Mouse (Mus musculus): Measurements from ENCODE around the gene Bmp8a. TPM values are rescaled to one million over a fixed set of nuclear protein-coding genes. Genes with fewer than 3 reads are reported as not detected.
"Not testable (repeated sequence)": the region's sequence is repeated elsewhere in the genome, so short reads cannot be mapped to it uniquely, and the experiment has no call there.

Bmp8a gene
- polyA plus RNA-seq, 1 experiment from 2014 or later = not detected

- no peak overlapping the region for H3K9ac ChIP-seq
- H3K4me3 ChIP-seq (replicated peaks) = no peak overlapping the region
- ATAC-seq (ENCODE audit: low FRiP score) = no peak
- H3K4me2 ChIP-seq = no peak overlapping the region
- H3K36me3 ChIP-seq (replicated peaks) = peaks cover 88% of the 10 kb centered on the region
- no peak overlapping the region for H3K27ac ChIP-seq
- no peaks in the 10 kb centered on the region for H3K27me3 ChIP-seq
- no peaks in the 10 kb centered on the region for H3K4me1 ChIP-seq
- WGBS = 91% methylated on average over 22 of the region's 22 CpGs
- H3K9me3 ChIP-seq = no peaks in the 10 kb centered on the region
These were observed 45.7 kb downstream of the Bmp8a start for GRCm38 (mm10) chr4:123297195-123297960.

DNA sequence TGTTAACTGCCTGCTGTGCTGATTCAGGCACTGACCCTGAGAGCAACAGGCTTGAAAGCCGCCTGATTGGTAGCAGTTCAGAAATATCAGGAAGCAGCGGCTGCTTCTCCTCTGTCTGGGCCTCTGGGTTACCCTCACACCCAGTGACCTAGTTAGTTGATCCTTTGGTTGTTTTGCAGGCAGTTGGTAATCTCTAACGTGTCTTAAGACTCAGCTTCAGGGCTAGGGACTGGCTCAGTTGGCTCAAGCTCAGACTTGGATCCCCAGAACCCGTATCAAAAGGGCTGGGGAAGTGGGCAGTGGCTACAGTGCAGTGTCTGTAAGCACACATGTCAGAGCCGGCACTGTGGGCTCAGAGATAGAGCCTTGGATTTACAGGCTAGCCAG is 46.9 kb downstream of the Bmp8a start:
- Histone ChIP-seq H3K36me3 (replicated peaks) (peaks cover 92% of the 10 kb centered on the region), H3K4me2 (no peak overlapping the region), H3K9ac (no peak overlapping the region), H3K4me1 (no peaks in the 10 kb centered on the region), H3K27me3 (no peaks in the 10 kb centered on the region), H3K9me3 (no peaks in the 10 kb centered on the region), H3K27ac (no peak overlapping the region), H3K4me3 (replicated peaks) (no peak overlapping the region)
- ATAC-seq (ENCODE audit: low FRiP score) = no peak
- 88% methylated on average over 5 of the region's 5 CpGs for WGBS

DNA sequence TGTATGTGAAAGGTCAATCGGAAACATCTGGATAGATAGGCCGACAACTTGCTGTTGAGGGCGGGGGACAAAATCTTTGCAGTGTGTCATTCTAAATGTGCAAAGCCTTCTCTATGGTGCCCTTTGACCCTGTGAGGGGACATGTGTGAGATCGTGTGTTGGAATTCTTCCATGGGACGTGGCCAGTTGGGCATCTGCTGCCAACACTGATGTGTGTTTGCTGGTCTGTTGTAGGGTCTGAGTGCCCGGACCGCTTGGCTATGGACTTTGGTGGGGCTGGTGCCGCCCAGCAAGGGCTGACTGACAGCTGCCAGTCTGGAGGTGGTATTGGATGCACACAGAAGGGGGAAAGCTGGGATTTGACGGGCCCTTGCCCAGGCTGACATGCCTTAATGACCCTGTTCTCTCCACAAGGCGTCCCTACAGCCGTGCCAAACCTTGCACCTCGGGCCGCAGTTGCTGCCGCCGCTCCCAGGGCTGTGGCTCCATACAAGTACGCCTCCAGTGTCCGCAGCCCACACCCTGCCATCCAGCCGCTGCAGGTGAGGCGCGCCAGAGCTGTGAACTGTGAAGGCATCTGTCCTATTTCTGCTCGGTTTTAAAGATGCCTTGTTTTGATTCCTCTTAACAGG is 47.4 kb downstream of the Bmp8a start:
- Histone ChIP-seq H3K4me3 (replicated peaks) (no peak overlapping the region), H3K36me3 (replicated peaks) (peaks cover 96% of the 10 kb centered on the region), H3K4me1 (no peaks in the 10 kb centered on the region), H3K4me2 (no peak overlapping the region), H3K9me3 (no peaks in the 10 kb centered on the region), H3K27me3 (no peaks in the 10 kb centered on the region), H3K9ac (no peak overlapping the region), H3K27ac (no peak overlapping the region)
- WGBS = 91% methylated on average over 21 of the region's 21 CpGs
- ATAC-seq (ENCODE audit: low FRiP score) = no peak

DNA sequence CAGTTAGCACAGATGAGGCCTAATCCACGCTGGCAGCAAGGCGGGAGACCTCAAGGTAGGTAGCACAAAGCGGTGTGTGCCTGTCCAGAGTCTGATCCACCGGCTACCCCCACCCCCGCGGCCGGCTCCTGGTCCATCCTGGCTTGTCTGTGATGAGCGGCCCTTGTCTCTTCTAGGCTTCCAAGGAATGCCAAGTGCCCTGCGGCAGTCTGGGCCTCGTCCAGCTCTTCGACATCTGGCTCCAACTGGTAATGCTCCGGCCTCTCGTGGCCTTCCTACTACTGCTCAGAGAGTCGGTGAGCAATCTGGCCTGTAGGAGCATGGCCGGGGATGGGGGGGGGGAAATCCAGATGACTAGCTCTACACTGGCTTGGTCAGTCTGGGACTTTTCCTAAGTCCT is 48.0 kb downstream of the Bmp8a start:
- not testable (repeated sequence) for H3K4me2 ChIP-seq; ATAC-seq (ENCODE audit: low FRiP score); H3K9ac ChIP-seq; H3K4me3 ChIP-seq (replicated peaks); H3K27me3 ChIP-seq; H3K9me3 ChIP-seq; H3K4me1 ChIP-seq; H3K27ac ChIP-seq
- 89% methylated on average over 15 of the region's 15 CpGs for WGBS
- H3K36me3 ChIP-seq (replicated peaks) = peaks cover 94% of the 10 kb centered on the region

- no peak for ATAC-seq (ENCODE audit: low FRiP score)
- H3K36me3 ChIP-seq (replicated peaks) = peaks cover 94% of the 10 kb centered on the region
- no peak overlapping the region for H3K27ac ChIP-seq
- no peaks in the 10 kb centered on the region for H3K4me1 ChIP-seq
- H3K27me3 ChIP-seq = no peaks in the 10 kb centered on the region
- H3K4me3 ChIP-seq (replicated peaks) = no peak overlapping the region
- no peak overlapping the region for H3K9ac ChIP-seq
- no peaks in the 10 kb centered on the region for H3K9me3 ChIP-seq
- WGBS = 84% methylated on average over 7 of the region's 7 CpGs
- no peak overlapping the region for H3K4me2 ChIP-seq
These were observed 49.2 kb downstream of the Bmp8a start for GRCm38 (mm10) chr4:123293661-123294443.

DNA sequence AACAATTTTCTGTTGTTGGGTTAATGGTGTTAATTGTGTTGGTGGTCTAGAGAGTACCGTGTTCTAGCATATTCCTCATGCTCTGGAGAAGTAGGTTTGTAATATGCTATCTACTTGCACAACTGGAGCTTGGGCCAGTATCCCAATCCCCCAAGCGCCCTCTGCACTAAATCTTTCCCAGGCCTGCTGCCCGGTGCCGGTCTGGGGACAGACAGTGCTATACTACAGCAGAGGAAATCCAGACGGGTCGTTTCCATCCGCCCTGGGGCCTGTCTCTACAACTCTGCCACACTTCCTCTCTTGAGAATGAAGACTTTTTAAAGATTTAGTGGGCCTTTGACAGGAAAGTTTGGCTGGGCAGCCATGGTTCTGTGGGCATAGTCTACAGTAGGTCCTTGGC is 50.1 kb downstream of the Bmp8a start:
- H3K9ac ChIP-seq = no peak overlapping the region
- no peaks in the 10 kb centered on the region for H3K9me3 ChIP-seq
- 97% methylated on average over 7 of the region's 7 CpGs for WGBS
- no peak overlapping the region for H3K4me3 ChIP-seq (replicated peaks)
- H3K36me3 ChIP-seq (replicated peaks) = peaks cover 97% of the 10 kb centered on the region
- ATAC-seq (ENCODE audit: low FRiP score) = no peak
- no peak overlapping the region for H3K4me2 ChIP-seq
- H3K27me3 ChIP-seq = no peaks in the 10 kb centered on the region
- H3K4me1 ChIP-seq = no peaks in the 10 kb centered on the region
- no peak overlapping the region for H3K27ac ChIP-seq

- WGBS = 88% methylated on average over 3 of the region's 3 CpGs
- Histone ChIP-seq H3K9ac (no peak overlapping the region), H3K4me3 (replicated peaks) (no peak overlapping the region), H3K9me3 (no peaks in the 10 kb centered on the region), H3K36me3 (replicated peaks) (peaks cover 98% of the 10 kb centered on the region), H3K27me3 (no peaks in the 10 kb centered on the region), H3K4me2 (no peak overlapping the region), H3K4me1 (no peaks in the 10 kb centered on the region), H3K27ac (no peak overlapping the region)
- no peak for ATAC-seq (ENCODE audit: low FRiP score)
These were observed 50.7 kb downstream of the Bmp8a start for GRCm38 (mm10) chr4:123292390-123292789.

DNA sequence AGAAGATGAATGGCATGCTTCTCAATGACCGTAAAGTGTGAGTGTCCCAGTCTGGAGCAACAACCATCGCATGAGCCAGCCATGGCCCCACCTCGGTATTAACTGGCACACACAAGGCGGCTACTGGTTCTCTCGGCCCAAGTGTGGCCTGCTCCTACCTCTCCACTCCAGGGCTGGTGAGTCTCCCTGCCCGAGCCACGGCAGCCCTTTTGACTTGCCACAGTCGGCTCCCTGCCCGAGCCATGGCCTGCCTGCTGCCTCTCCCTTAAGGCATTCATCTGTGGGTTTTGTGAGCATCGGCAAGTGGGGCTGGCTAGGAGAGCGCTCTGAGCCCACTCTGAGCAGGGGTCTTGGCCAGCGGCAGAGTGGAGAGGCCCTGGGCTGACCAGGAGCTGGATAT is 54.0 kb downstream of the Bmp8a start:
- WGBS = 88% methylated on average over 12 of the region's 12 CpGs
- Histone ChIP-seq H3K4me2 (no peak overlapping the region), H3K36me3 (replicated peaks) (peaks cover 75% of the 10 kb centered on the region), H3K9ac (no peak overlapping the region), H3K27ac (no peak overlapping the region), H3K4me3 (replicated peaks) (no peak overlapping the region), H3K9me3 (no peaks in the 10 kb centered on the region), H3K4me1 (peaks cover 21% of the 10 kb centered on the region), H3K27me3 (no peaks in the 10 kb centered on the region)
- ATAC-seq (ENCODE audit: low FRiP score) = no peak

DNA sequence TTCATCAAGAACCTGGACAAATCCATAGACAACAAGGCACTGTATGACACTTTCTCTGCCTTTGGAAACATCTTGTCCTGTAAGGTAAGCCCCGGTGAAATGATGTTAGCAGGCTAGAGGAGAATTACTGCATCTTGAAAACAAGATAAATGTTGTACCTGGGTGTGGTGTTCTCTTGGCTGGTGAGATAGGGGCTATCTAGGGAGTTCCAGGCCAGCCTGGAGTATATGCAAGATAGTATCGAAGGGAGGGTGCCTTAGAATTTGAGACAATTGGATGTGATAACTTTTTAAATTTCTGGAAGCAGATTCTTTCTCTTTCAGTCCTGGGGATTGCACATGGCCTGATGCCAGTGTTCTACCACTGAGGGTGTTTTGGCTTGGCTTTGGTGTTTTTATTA is 56.3 kb downstream of the Bmp8a start:
- no peak overlapping the region for H3K4me3 ChIP-seq (replicated peaks)
- H3K9ac ChIP-seq = no peak overlapping the region
- H3K36me3 ChIP-seq (replicated peaks) = peaks cover 52% of the 10 kb centered on the region
- H3K4me2 ChIP-seq = no peak overlapping the region
- H3K4me1 ChIP-seq = peaks cover 25% of the 10 kb centered on the region
- 93% methylated on average over 2 of the region's 2 CpGs for WGBS
- H3K9me3 ChIP-seq = no peaks in the 10 kb centered on the region
- ATAC-seq (ENCODE audit: low FRiP score) = no peak
- H3K27me3 ChIP-seq = no peaks in the 10 kb centered on the region
- H3K27ac ChIP-seq = no peak overlapping the region

DNA sequence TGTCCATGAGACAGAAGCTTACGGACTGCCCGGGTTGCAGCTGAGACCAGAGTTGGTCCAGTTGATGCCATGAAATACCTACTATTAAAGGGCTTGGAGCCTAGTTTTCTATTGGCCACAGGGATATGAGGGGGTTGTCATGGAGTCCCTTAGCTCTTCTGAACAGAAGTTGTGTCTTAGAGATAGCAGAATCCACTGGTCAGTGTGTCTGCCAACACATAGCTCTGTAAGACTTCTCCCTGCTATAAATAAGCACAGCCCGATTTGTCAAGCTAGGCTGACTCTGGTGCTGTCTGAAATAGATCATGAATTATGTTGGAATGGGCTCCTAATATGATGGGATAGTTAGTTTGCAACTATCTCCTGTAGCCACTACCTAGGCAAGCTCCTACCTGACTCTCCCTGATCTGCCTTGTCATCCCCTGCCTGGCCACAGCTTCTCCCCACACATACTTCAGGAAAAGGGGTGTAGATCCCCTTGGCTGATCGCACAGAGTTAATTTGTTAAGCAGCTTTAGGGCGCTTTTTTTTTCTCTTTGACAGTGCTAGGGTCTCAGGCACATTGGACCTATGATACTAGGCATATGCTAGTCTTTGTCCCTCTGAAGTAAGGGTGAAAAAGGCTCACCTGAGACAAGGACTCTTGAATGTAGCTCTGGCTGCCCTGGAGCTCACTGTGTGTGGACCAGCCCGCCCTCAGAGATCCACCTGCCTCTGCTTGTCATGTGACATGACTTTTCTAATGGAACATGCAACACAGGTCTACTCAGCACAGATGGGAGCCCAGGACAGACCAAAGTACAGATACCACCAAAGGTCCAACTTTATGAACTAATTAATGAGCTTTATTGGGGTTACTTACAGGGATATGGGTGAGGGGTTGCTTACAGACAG is 58.1 kb downstream of the Bmp8a start:
- Histone ChIP-seq H3K4me3 (replicated peaks) (peak overlapping the region; percentile 54), H3K9ac (peak overlapping the region; percentile 57; the same call in 1 of the 2 replicates), H3K36me3 (replicated peaks) (peaks cover 37% of the 10 kb centered on the region), H3K27me3 (no peaks in the 10 kb centered on the region), H3K4me2 (peak overlapping the region; percentile 69), H3K9me3 (no peaks in the 10 kb centered on the region), H3K4me1 (peaks cover 25% of the 10 kb centered on the region), H3K27ac (0 out of 2 replicates have a peak overlapping the region, but pooled peaks have one; percentile 0)
- 82% methylated on average over 6 of the region's 6 CpGs for WGBS
- ATAC-seq (ENCODE audit: low FRiP score) = no peak

- WGBS = under 1% methylated on average over 14 of the region's 15 CpGs
- not testable (repeated sequence) for H3K27me3 ChIP-seq; ATAC-seq (ENCODE audit: low FRiP score); H3K27ac ChIP-seq; H3K9me3 ChIP-seq
- Histone ChIP-seq H3K36me3 (replicated peaks) (peaks cover 24% of the 10 kb centered on the region), H3K4me1 (peaks cover 25% of the 10 kb centered on the region), H3K4me3 (replicated peaks) (peak overlapping the region; percentile 54), H3K4me2 (peak overlapping the region; percentile 69), H3K9ac (peak overlapping the region; percentile 57)
These were observed 59.4 kb downstream of the Bmp8a start for GRCm38 (mm10) chr4:123283675-123284064.

Measured in forebrain, embryonic 12.5 days (tissue).